Mouse (Mus musculus): ENCODE measurements around the gene Tcf3. TPM values are rescaled to one million over a fixed set of nuclear protein-coding genes. Genes with fewer than 3 reads are reported as not detected.

Gene Tcf3
- polyA plus RNA-seq (2015; fragmentation: Nextera tagmentation; extraction: Ambion mirVana), result 28.2 and 29.8 TPM in 2 replicates

DNA sequence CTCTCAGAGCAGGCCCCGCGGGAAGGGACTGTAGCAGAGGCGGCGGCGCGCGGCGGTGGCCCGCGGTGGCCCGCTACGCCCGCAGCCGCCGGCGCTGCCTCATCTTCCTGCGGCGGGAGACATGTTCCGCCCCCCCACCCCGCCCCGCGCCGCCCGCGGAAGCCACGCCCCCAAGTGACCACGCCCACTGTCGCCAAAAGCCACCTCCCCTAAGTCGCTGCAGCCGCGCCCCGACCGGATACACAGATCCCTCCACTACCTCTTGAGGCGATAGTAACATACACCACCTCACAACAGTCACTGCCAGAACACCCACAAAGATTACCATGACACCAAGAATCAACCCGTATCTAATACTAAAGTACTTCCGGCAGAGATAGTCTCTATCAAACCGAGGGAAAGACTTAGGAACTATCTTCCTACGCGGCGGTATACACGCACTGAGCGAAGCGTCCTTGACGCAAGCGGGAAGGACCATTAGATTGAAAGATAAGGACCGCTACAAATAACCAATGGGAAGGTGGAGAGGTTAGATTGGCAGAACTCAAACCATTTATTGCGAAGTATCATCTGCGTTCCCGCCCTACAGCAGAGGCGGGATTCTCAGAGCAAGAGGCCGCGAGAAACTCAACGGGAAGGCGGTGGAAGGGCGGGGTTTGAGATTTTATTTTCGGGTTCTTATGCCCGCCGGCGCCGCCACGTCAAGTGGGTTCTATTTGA, at the start of gene Tcf3:
Gene Tcf3, minus strand, starts transcription at position 135 of the 720 bp plus-strand sequence.

DNA sequence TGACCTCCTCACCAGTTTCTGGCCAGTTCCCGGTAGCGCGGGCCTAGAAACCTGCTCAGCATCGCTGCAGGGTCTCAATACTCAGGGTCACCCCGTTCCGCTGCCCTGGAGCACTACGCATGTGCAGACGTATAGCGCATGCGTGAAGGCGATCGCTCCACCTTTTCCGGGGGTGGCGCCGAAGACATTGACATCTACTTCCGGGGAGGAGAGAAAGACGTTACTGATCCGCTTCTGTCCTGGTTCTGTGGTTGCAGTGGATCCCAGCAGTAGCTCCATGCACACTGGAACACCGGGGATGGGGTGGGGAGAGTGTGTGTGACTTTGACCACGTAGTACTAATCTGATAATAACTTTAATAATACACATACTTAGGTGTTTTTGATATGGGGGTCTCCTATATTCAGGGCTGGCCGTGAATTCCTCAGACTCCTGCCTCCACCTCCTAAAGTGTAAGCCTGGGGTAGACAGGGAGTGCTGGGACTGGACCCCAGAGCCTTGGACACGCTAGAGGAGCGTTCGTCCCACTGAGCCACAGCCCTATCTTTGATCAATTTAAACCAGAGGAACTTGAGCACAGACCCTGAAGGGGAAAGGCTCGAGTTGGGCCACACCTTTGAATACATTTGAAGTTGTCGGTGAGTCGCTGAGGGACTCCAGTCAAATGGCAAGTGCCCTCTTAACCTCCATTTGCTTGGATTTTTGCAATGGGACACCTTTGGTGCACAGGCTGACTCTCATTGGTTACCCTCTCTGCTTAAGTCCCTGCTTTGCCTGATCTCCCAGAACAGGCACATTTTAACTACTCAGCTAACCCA, 26.6 kb downstream of the Tcf3 start, which contains the start of gene Uqcr11:
Gene Uqcr11, minus strand, starts transcription at position 147 of the 818 bp plus-strand sequence.

DNA sequence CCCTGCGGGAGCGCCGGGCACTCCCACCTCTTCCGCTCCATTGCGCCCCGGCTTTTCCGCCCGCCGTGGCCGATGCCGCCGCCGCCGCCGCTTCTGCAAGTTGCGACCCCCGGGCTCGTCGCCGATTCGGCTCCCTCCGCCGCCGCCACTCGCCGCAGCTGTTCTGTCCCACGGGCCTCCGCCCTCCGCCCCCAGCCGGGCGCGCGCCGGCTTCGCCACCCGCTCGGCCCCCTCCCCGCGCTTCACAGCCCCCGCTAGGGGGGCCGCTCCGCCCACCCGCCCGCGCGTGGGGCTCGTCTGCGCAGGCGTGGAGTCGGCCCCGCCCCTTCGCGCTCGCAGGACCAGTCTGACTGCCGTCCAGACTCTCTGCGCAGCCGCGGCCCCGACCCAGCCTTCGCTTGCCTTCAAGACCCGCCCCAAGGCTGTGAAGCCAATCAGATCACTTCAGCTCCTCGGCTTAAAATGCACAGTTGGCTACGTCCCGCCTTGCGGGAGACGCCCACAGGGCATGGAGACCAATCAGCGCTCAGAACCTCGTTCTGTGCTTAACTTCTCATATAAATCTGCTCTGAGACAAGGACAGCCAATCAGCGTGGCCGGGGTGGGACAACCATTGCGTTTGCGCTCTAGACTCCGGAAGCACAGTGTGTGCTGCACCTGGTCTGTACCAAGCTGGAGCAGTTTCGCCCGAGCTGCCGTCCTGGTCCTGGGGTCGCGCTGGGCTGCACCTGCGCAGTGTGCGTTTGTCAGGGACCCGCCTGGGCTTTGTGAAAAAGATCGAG, 34.1 kb downstream of the Tcf3 start, which contains the start of gene Mbd3:
Gene Mbd3, minus strand, starts transcription at position 360 of the 782 bp plus-strand sequence.

DNA sequence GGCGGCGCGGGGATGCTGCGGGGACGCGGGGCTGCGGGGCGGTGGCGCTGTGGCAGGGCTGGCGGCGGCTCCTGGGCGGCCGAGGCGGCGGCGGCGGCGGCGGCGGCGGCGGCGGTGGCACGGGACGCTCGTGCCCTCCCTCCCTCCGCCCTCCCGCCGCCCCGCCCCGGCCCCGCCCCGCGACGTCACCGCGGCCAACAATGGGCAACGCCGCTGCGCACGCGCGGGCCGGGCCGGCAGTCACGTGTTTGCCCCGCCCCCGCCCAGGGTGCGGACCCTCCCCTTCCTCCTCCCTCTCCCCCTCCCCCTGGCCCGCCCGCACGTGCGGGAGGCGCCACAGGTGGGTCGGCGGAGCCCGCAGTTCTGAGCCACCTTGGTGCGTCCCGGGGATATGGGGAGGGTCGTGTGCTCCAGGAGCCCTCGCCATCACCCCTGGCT, 45.9 kb downstream of the Tcf3 start, which contains the start of gene Mex3d:
Gene Mex3d, minus strand, starts transcription at position 138 of the 438 bp plus-strand sequence.

Small RNAs within 50 kb of the gene (microRNA-seq; reads per million reads assigned to microRNA genes)
- not detected for gene Gm22721

Other genes starting within 250 kb of the Tcf3 start
- gene Mum1, start 207.2 kb downstream of the Tcf3 start, polyA plus RNA-seq (2015; fragmentation: Nextera tagmentation; extraction: Ambion mirVana), result 19.8 and 28.1 TPM in 2 replicates
- gene Ndufs7, start 184.5 kb downstream of the Tcf3 start, polyA plus RNA-seq (2015; fragmentation: Nextera tagmentation; extraction: Ambion mirVana), result 297 and 358 TPM in 2 replicates
- 21.6 and 22.3 TPM in 2 replicates for gene Gamt, start 172.6 kb downstream of the Tcf3 start, polyA plus RNA-seq (2015; fragmentation: Nextera tagmentation; extraction: Ambion mirVana)
- 25.8 and 28.0 TPM in 2 replicates for gene Dazap1, start 172.2 kb downstream of the Tcf3 start, polyA plus RNA-seq (2015; fragmentation: Nextera tagmentation; extraction: Ambion mirVana)
- 647 and 717 TPM in 2 replicates for gene Rps15, start 141.2 kb downstream of the Tcf3 start, polyA plus RNA-seq (2015; fragmentation: Nextera tagmentation; extraction: Ambion mirVana)
- gene Apc2, start 137.7 kb downstream of the Tcf3 start, polyA plus RNA-seq (2015; fragmentation: Nextera tagmentation; extraction: Ambion mirVana), result 0.36 and 0.45 TPM in 2 replicates
- 39.5 and 42.5 TPM in 2 replicates for gene 2310011J03Rik, start 113.1 kb downstream of the Tcf3 start, polyA plus RNA-seq (2015; fragmentation: Nextera tagmentation; extraction: Ambion mirVana)
- gene Pcsk4, start 104.1 kb downstream of the Tcf3 start, polyA plus RNA-seq (2015; fragmentation: Nextera tagmentation; extraction: Ambion mirVana), result 1.3 and 2.2 TPM in 2 replicates
- 17.3 and 20.4 TPM in 2 replicates for gene Reep6, start 103.7 kb downstream of the Tcf3 start, polyA plus RNA-seq (2015; fragmentation: Nextera tagmentation; extraction: Ambion mirVana)
- 21.4 and 22.9 TPM in 2 replicates for gene Adamtsl5, start 85.2 kb downstream of the Tcf3 start, polyA plus RNA-seq (2015; fragmentation: Nextera tagmentation; extraction: Ambion mirVana)
- gene Plk5, start 77.2 kb downstream of the Tcf3 start, polyA plus RNA-seq (2015; fragmentation: Nextera tagmentation; extraction: Ambion mirVana), result not detected in 2 replicates
- 3.7 and 4.2 TPM in 2 replicates for gene Mex3d, start 46.0 kb downstream of the Tcf3 start, polyA plus RNA-seq (2015; fragmentation: Nextera tagmentation; extraction: Ambion mirVana)
- gene Mbd3, start 34.1 kb downstream of the Tcf3 start, polyA plus RNA-seq (2015; fragmentation: Nextera tagmentation; extraction: Ambion mirVana), result 93.3 and 96.5 TPM in 2 replicates
- gene Uqcr11, start 26.8 kb downstream of the Tcf3 start, polyA plus RNA-seq (2015; fragmentation: Nextera tagmentation; extraction: Ambion mirVana), result 829 and 1,098 TPM in 2 replicates
- not detected in 2 replicates for gene Onecut3, start 61.2 kb upstream of the Tcf3 start, polyA plus RNA-seq (2015; fragmentation: Nextera tagmentation; extraction: Ambion mirVana)
- gene Atp8b3, start 105.5 kb upstream of the Tcf3 start, polyA plus RNA-seq (2015; fragmentation: Nextera tagmentation; extraction: Ambion mirVana), result 0.05 and 0.07 TPM in 2 replicates
- 8.7 and 9.3 TPM in 2 replicates for gene Rexo1, start 127.9 kb upstream of the Tcf3 start, polyA plus RNA-seq (2015; fragmentation: Nextera tagmentation; extraction: Ambion mirVana)
- gene Klf16, start 143.7 kb upstream of the Tcf3 start, polyA plus RNA-seq (2015; fragmentation: Nextera tagmentation; extraction: Ambion mirVana), result 8.8 and 9.9 TPM in 2 replicates
- gene Abhd17a, start 156.7 kb upstream of the Tcf3 start, polyA plus RNA-seq (2015; fragmentation: Nextera tagmentation; extraction: Ambion mirVana), result 73.0 and 80.4 TPM in 2 replicates
- 62.1 and 62.3 TPM in 2 replicates for gene Scamp4, start 169.2 kb upstream of the Tcf3 start, polyA plus RNA-seq (2015; fragmentation: Nextera tagmentation; extraction: Ambion mirVana)
- 3.7 and 5.5 TPM in 2 replicates for gene Adat3, start 169.2 kb upstream of the Tcf3 start, polyA plus RNA-seq (2015; fragmentation: Nextera tagmentation; extraction: Ambion mirVana)
- gene Gm49322, start 172.4 kb upstream of the Tcf3 start, polyA plus RNA-seq (2015; fragmentation: Nextera tagmentation; extraction: Ambion mirVana), result 0.82 and 1.4 TPM in 2 replicates
- gene Csnk1g2, start 189.2 kb upstream of the Tcf3 start, polyA plus RNA-seq (2015; fragmentation: Nextera tagmentation; extraction: Ambion mirVana), result 95.0 and 98.7 TPM in 2 replicates
- 29.3 and 31.7 TPM in 2 replicates for gene Btbd2, start 223.4 kb upstream of the Tcf3 start, polyA plus RNA-seq (2015; fragmentation: Nextera tagmentation; extraction: Ambion mirVana)
- 40.8 and 44.3 TPM in 2 replicates for gene Mknk2, start 244.5 kb upstream of the Tcf3 start, polyA plus RNA-seq (2015; fragmentation: Nextera tagmentation; extraction: Ambion mirVana)